Mouse (Mus musculus) myocyte (in vitro differentiated cells): ENCODE measurements around the gene Iqsec3. TPM values are rescaled to one million over a fixed set of nuclear protein-coding genes. Genes with fewer than 3 reads are reported as not detected.

Source experiments
- H3K27me3 ChIP-seq: one replicate; pipeline ENCODE4 v1.6.1; 2011; ENCODE audit not compliant: control insufficient read depth, insufficient read depth, insufficient read length
- H3K36me3 ChIP-seq: one replicate; pipeline ENCODE4 v1.6.1; 2011; ENCODE audit not compliant: control insufficient read depth, insufficient read depth
- H3K4me2 ChIP-seq: one replicate; pipeline ENCODE4 v1.6.1; 2011; ENCODE audit warnings: low read depth, control low read depth
- H3K4me3 ChIP-seq: one replicate; pipeline ENCODE4 v1.5.1; 2011; ENCODE audit warnings: mild to moderate bottlenecking, control low read depth, moderate library complexity
- H3K79me2 ChIP-seq: one replicate; pipeline ENCODE4 v1.6.1; 2011; ENCODE audit not compliant: control insufficient read depth, insufficient read depth
- H3ac ChIP-seq: one replicate; pipeline ENCODE4 v1.6.1; 2011; ENCODE audit not compliant: control insufficient read depth, insufficient read length
- CEBPB ChIP-seq: IDR thresholded peaks from 2 replicates; pipeline ENCODE4 v1.6.1; 2011; ENCODE audit warnings: mild to moderate bottlenecking, moderate library complexity; ENCODE audit not compliant: poor library complexity, insufficient read depth, severe bottlenecking
- E2F4 ChIP-seq: IDR thresholded peaks from one replicate; pipeline ENCODE4 v1.6.1; 2011; ENCODE audit warnings: mild to moderate bottlenecking, control low read depth, moderate library complexity; ENCODE audit not compliant: insufficient read depth
- MAX ChIP-seq: IDR thresholded peaks from one replicate; pipeline ENCODE4 v1.6.1; 2011; ENCODE audit warnings: low read depth, mild to moderate bottlenecking, control low read depth
- POLR2AphosphoS2 ChIP-seq: IDR thresholded peaks from one replicate; pipeline ENCODE4 v1.6.1; 2011; ENCODE audit warnings: low read depth, control low read depth; ENCODE audit not compliant: insufficient read length
- REST ChIP-seq: IDR thresholded peaks from one replicate; pipeline ENCODE4 v1.6.1; 2011; ENCODE audit warnings: mild to moderate bottlenecking, control low read depth, moderate library complexity; ENCODE audit not compliant: insufficient read depth, insufficient read length
- SRF ChIP-seq: IDR thresholded peaks from one replicate; pipeline ENCODE4 v1.6.1; 2011; ENCODE audit warnings: low read depth; ENCODE audit not compliant: control insufficient read depth, insufficient read length
- TCF12 ChIP-seq: IDR thresholded peaks from one replicate; pipeline ENCODE4 v1.6.1; 2011; ENCODE audit warnings: mild to moderate bottlenecking, control low read depth; ENCODE audit not compliant: poor library complexity, insufficient read depth, severe bottlenecking
- polyA plus RNA-seq: library from polyadenylated mRNA; unstranded; fragments of >200 nt; fragmentation: generic; extraction: Trizol; gene quantifications from one replicate; pipeline ENCODE4 v1.2.1, GENCODE M21; 2012; ENCODE audit warnings: missing spikeins

The Iqsec3 gene
- polyA plus RNA-seq, 1 experiment = 0.25 TPM

GRCm38 (mm10) chr6:121325298-121325697 lies 148.2 kb downstream of the Iqsec3 start:
- Histone ChIP-seq H3K27me3 (peaks cover 20% of the 10 kb centered on the region), H3K36me3 (no peaks in the 10 kb centered on the region), H3K4me3 (no peak overlapping the region), H3ac (no peak overlapping the region), H3K4me2 (no peak overlapping the region), H3K79me2 (no peaks in the 10 kb centered on the region)
- no peak for TF ChIP-seq CEBPB
- TF ChIP-seq MAX = no peak
- TF ChIP-seq TCF12 = no peak
- TF ChIP-seq SRF = no peak
- TF ChIP-seq REST = no peak
- TF ChIP-seq E2F4 = no peak
- TF ChIP-seq POLR2AphosphoS2 = no peak

Other genes starting within 250 kb of the Iqsec3 start
- 0.07 TPM for gene Usp18, start 227.8 kb downstream of the Iqsec3 start, polyA plus RNA-seq
- gene Slc6a13, start 173.5 kb downstream of the Iqsec3 start, polyA plus RNA-seq = 0.01 TPM
- gene Slc6a12, start 130.6 kb downstream of the Iqsec3 start, polyA plus RNA-seq = not detected
- not detected for gene A2m, start 161.7 kb upstream of the Iqsec3 start, polyA plus RNA-seq